Mouse (Mus musculus) heart, postnatal 36 days (tissue): ENCODE measurements around the gene BC107364. TPM values are rescaled to one million over a fixed set of nuclear protein-coding genes. Genes with fewer than 3 reads are reported as not detected.
A peak's percentile ranks its signal among the peaks of the same experiment; 100 is the strongest.
"Not testable (repeated sequence)": the region's sequence is repeated elsewhere in the genome, so short reads cannot be mapped to it uniquely, and the experiment has no call there.

Experiments
- DNase-seq, 2 experiments: peaks; one replicate each; pipeline ENCODE4 v3.0.0; 2021 to 2022
- intact Hi-C: fragments of 180-260 bp; cut with DNase I; formaldehyde crosslinking; loops from one replicate; pipeline ENCODE4 v1.15.1; 2025
- total RNA-seq, 2 experiments: library from RNA; stranded (reverse); gene quantifications; 2 replicates each; pipeline ENCODE4 v1.2.3; 2021

The BC107364 gene
- total RNA-seq, 2 experiments from 2014 or later: not detected

- intact Hi-C loops, DNase-seq: not testable (repeated sequence)
These were observed 7.9 kb upstream of the BC107364 start for GRCm38 (mm10) chr3:96459757-96460567.

- DNase-seq, intact Hi-C loops: not testable (repeated sequence)
These were observed 6.9 kb upstream of the BC107364 start for GRCm38 (mm10) chr3:96458886-96459439.

DNA sequence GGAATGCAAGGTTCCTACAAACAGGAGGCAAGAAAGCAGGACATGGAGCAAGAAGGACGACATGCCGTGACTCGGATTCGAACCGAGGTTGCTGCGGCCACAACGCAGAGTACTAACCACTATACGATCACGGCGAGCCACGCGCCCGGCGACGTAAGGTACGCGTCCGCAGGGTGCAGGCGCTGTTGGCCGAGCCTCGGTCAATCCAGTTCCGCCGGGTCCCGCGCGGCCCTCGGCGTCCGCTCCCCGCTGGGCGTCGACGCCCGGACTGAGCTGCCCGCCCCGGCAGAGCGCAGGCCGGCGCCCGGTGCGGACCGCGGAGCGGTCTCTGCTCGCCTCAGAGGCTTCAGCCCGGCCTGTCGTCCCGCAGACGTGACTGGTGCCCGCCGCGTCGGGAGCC lies 5.9 kb upstream of the BC107364 start:
- DNase-seq, intact Hi-C loops: not testable (repeated sequence)

- DNase-seq, intact Hi-C loops: not testable (repeated sequence)
These were observed 847 bp downstream of the BC107364 start for GRCm38 (mm10) chr3:96451181-96451737.

GRCm38 (mm10) chr3:96450586-96450896 lies 1.6 kb downstream of the BC107364 start:
- intact Hi-C loops, DNase-seq: not testable (repeated sequence)

DNA sequence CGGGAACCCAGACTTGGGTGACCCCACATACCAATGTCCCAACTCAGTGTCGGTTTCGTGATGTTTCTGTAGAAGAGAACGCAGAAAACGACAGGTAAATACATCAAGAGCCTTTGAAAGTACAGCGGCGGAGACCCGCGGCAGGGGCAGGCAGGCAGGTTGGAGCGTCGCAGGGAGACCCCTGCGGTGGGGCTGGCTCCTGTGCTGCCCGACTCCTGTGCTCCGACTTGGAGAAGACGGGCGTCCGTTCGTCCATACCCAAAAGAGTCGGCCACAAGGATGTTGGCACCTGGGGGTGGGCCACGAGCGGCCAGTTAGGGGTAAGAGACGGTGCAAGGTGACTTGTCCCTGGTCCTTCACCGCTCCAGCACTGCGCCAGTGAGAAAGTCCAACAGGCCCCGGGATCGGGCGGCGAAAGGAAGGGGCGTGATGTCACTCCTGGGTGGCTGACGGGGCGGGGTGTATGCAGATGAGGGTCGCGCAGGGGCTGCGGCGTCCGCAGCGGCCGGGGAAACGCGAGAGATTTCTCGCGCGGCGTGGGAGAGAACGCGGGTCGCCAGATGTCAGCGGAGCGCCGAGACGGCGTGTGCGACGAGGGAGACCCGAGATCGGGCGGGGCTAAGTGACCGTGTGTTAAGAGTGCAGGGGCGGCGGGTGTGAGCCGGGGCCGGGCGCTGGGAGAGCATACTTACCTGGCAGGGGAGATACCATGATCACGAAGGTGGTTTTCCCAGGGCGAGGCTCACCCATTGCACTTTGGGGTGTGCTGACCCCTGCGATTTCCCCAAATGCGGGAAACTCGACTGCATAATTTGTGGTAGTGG lies 2.1 kb downstream of the BC107364 start:
- intact Hi-C loops, DNase-seq: not testable (repeated sequence)

- DNase-seq: no peak
- intact Hi-C loops: no loop called here
These were observed 6.7 kb downstream of the BC107364 start for GRCm38 (mm10) chr3:96445436-96445835.

GRCm38 (mm10) chr3:96440578-96440977 lies 11.5 kb downstream of the BC107364 start:
- intact Hi-C loops: loop anchor here (1.0 to 5.0 kb wide), 2 partner anchors 113 to 156 kb away; no protein-coding TSS in a partner anchor
- peak; percentile 66 to 72 for DNase-seq

DNA sequence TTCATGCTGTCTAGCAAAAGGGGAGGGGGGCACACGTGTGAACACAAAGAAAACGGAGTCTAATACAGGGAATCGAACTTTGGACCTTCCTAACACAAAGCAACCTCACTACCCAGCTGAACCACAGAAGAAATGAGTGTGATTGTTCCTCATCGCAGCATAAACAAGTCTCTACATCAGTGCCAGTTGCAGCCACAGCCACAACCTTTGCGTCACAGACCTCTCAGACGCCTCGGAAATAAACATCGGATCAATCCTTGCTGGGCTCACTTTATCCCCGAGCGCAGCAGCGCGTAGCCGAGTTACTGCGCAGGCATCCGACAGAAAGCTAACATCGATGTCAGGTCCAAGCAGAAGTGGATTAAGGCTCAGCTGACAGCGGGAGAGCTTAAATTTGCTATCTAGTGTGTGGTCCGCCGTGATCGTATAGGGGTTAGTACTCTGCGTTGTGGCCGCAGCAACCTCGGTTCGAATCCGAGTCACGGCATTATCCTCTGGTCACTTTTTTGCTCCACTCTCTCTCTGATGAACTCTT lies 16.5 kb downstream of the BC107364 start:
- intact Hi-C loops: no loop called here

DNA sequence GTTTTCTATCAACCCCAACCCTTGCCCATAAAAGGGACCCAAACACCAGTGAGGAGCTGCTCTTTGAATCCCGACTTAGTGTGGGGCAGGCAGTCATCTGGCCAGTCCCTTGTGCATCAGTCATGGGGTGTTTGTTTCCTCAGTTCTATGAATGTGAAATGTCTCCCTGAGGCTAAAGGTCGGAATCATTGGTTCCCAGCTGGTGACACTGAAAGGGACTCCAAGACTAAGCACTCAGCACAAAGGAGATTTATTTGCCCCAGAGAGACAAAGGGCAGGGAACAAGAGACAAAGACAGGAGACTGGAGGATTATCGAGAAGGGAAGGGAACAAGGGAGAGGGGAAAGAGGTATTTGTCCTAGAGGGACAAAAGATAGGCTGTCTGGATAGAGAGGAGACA lies 19.9 kb downstream of the BC107364 start:
- intact Hi-C loops: no loop called here
- no peak for DNase-seq

More for the DNA sequence above, 16.5 kb downstream of the BC107364 start:
- peak in 1 of 2 experiments; percentile 4 for DNase-seq

GRCm38 (mm10) chr3:96429819-96430132 lies 22.3 kb downstream of the BC107364 start:
- no peak for DNase-seq
- intact Hi-C loops: loop anchor here (5.0 kb wide), 1 partner anchor 108 kb away; no protein-coding TSS in a partner anchor

DNA sequence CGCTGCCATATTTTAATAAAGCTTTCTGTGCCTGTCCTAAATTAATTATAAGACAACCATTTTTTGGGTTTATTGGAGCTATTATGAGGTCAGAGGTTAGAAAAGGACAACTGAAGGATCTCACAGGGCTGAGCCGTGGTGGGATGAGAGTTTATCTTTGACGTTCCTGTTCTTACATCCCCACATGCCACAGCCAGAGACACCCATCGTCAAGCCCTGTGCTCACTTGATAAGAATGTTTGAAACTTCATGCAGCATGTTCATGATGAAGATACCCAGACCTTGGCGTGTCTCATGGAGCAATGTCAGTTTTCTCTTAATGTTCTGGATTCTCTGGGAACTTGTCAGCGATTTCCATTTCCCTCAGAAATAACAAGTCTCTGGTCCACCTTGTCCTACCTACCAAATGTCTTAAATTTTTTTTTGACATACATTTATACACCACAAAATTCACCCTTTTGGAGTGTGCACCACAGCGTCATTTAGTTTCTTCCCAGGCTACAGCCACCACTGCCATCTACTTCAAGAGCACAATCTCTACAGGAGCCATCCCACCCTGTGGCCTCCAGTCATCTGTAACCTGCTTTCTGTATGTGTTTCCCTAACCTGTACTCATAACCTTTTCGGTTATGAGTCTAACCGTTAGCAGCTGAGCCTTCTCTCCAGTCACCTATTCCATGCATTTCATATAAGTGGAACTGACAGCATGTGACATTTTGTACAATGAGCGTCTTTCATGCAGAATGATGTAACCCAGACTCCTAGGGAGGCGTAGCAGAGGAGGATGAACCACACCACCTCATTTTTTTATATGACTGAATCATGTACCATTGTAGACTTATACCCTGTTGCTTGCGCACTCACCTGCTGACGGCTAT lies 22.9 kb downstream of the BC107364 start:
- intact Hi-C loops: loop anchor here (5.0 kb wide), 1 partner anchor 108 kb away; no protein-coding TSS in a partner anchor
- DNase-seq: no peak

- no peak for DNase-seq
- intact Hi-C loops: loop anchor here (5.0 kb wide), 1 partner anchor 109 kb away; no protein-coding TSS in a partner anchor
These were observed 24.2 kb downstream of the BC107364 start for GRCm38 (mm10) chr3:96427761-96428462.

DNA sequence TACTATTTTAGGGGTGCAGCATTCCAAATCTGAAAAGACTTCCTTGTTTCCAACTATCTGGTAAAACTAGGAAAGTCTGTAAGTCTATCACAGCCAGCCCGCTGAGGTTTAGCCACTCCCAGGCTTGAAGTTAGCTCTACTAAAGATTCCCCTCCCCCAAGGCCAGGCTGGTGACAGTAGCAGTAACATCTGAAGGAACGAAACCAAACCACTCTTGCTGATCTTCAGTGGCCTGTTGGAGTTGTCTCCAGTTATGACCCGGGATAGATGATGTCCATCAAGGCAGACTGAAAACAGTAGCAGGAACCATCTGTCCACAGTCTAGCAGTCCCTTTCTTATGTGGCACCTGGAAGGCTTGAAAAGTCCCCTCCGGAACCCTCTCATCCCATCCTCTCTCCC lies 24.8 kb downstream of the BC107364 start:
- intact Hi-C loops: loop anchor here (5.0 kb wide), 1 partner anchor 110 kb away; no protein-coding TSS in a partner anchor
- DNase-seq: no peak

DNA sequence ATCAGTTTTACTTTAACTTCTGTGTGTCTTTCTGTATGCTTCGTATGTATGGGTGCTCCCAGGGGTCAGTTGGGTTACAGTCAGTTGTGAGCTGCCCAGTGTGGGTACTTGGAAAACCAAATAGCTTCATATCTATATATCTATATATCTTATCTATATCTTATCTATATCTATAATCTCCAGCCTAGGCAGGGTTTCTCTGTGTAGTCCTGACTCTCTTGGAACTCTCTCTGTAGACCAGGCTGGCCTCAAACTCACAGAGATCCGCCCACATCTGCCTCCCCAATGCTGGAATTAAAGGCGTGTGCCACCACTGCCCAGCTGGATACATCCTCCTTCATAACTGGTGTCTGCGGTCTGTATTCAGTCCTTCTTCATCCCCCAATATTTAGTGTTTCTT lies 25.8 kb downstream of the BC107364 start:
- intact Hi-C loops: loop anchor here (5.0 kb wide), 1 partner anchor 111 kb away; no protein-coding TSS in a partner anchor
- no peak for DNase-seq

- DNase-seq, intact Hi-C loops: not testable (repeated sequence)
These were observed 27.7 kb downstream of the BC107364 start for GRCm38 (mm10) chr3:96424447-96424846.

- DNase-seq: no peak
- intact Hi-C loops: no loop called here
These were observed 28.2 kb downstream of the BC107364 start for GRCm38 (mm10) chr3:96423889-96424288.

DNA sequence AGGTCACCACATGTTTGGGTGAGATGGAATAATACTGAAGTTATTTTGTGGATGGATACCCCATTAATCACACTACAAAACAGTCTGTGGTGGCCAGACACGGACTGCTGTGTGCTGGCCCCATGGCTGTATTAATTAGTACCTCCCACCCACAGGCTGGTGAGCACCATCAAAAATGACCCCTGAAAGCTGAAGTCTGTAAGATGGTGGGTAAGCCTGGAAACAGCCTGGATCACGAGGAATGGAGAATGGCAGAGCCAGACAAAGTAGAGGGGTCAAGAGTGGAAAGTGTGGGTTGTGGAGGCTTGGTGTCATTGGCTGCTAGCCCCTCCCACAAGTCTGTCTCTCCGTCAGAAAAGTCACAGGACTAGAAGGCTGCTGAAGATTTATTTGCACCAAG lies 31.3 kb downstream of the BC107364 start:
- DNase-seq: no peak
- intact Hi-C loops: no loop called here

- DNase-seq, intact Hi-C loops: not testable (repeated sequence)
These were observed 33.2 kb downstream of the BC107364 start for GRCm38 (mm10) chr3:96418902-96419301.
